Mouse (Mus musculus) gastrocnemius, adult 8-10 months (tissue): Measurements from ENCODE around the gene Trdmt1. TPM values are rescaled to one million over a fixed set of nuclear protein-coding genes. Genes with fewer than 3 reads are reported as not detected.

Experiments used
- DNase-seq, 2 experiments: peaks; one replicate each; pipeline ENCODE4 v3.0.0; 2022; ENCODE audit warnings: low spot score in 2 of 2
- total RNA-seq, 4 experiments: library from RNA; stranded (reverse); gene quantifications; 2 replicates each; pipeline ENCODE4 v1.2.4; 2022

The Trdmt1 gene
- total RNA-seq, 4 experiments from 2014 or later = 2.4 to 4.1 (median 3.7) TPM

DNA sequence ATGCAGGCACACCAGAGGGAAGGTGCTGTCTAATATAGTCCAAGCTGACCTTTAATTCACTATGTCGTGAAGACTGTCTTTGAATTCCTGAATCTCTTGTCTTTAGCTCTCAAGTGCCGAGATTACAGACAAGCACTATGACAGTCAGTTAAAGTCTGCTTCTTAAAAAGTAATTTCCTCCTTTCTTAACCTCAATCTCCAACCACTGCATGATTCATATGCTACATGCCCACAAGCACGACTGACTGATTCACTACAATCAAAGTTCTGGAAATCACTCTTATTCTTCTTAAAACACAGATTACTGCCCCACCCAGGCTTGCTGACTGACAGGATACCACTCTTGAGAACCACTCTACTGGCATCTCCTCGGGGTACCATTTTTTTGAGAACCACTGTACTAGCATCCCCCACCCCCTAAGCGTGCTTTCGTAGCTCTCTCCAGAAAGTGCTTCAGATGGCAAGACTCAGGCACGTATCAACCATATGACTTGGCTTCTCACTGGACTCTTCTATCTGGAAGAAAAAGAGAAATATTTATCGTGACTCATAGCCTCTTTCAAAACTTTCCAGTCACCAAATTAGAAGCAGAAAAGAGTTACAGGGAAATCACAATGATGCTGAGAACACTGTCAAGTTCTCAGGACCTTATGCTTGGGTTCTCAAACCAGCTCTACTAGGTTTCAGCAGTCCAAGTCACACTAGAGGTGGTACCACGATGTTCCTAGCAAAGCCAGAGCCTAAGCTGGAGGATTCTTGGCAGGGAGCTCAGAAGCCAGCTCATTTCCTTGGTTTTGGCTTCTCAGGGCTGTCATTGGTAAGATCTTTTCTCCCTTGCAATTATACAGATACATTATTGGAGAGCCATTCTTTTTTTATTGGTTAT is 12.9 kb upstream of the Trdmt1 start:
- no peak for DNase-seq

DNA sequence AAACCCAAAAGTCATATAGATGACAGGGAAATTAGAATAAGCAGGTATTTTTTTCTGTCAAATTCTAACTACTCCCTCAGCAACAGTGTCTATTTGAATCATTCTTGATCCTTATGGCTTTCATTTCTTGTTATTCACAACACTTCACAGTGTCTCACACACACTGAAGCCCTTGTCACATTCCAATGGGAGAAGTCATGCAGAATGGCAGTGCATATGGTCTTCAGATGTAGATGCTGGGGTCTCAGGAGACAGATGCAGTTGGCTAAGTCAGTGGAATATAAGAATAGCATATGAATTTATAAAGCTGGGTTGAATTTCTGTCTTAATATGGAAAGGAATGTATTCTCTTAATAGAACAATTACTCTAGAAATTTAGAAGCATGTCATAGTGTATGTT is 11.8 kb upstream of the Trdmt1 start:
- no peak for DNase-seq

GRCm38 (mm10) chr2:13553966-13554365 is 9.5 kb upstream of the Trdmt1 start:
- no peak for DNase-seq

DNA sequence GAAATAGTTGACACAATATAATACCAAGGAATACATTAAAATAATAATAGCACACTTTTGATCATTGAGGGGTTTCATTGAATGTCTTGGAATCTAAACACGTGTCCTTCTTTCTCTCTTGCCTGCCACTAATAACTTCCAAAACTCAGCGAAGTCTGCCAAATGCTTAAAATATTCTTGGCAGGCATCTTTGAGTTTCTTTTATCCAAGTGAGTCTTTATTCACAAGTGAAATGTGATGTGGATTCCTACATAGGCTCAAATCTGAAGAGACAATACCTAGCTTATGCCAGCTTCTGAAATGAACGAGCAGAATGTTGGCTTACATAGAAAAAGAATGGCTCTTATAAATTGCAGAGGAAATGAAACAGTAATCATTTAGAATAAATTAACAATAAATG is 4.3 kb upstream of the Trdmt1 start:
- no peak for DNase-seq

GRCm38 (mm10) chr2:13543519-13544124 is 846 bp downstream of the Trdmt1 start:
- no peak for DNase-seq

- DNase-seq = no peak
Observed at GRCm38 (mm10) chr2:13539860-13540259, 4.6 kb downstream of the Trdmt1 start.

DNA sequence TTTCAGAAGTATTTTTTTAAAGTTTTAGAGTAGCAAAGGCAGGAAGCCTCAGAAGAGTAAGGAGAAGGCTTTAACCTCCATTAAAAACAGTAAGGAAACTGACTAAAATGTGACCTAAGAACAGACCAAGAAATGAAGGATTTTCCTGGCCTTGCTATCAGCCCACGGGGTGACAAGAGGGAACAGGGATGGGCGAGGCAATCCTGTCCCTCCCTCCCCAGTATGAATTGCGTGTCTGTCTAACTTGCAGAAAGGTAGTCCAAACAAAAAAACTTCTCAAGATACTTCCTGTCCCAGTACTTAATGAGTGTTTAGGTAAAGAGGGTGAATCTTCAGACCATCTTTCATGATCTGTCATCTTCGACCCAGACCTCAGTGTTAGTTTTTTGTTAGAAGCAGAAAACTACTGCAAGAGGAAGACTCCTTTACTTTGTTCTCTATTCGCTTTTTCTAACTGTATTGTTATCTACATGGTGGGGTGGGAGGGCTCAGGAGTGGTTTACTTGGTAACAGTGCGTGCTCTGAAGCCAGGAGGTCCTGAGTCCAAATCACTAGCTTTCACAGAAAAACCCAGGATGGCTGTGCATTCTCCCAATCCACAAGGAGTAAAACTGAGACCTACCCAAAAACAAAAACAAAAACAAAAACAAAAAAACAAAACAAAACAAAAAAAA is 5.6 kb downstream of the Trdmt1 start:
- DNase-seq = no peak

- DNase-seq = no peak
Observed at GRCm38 (mm10) chr2:13538258-13538657, 6.2 kb downstream of the Trdmt1 start.

GRCm38 (mm10) chr2:13537733-13538132 is 6.7 kb downstream of the Trdmt1 start:
- no peak for DNase-seq

DNA sequence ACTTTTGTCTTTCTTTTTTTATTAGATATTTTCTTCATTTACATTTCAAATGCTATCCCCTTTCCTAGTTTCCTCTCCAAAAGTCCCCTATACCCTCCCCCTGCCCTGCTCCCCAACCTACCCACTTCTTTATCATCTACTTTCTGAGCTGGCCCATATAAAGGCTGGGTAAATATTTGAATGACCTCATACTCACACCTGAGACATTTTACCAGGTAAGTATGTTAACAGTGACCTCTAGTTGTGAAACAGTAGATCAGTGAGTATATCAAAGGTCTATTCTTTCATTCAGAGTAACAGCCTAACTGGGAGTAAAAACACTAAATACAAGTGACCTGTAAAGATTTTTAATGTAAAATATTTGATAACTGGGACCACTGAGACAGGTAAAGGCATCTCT is 7.7 kb downstream of the Trdmt1 start:
- no peak for DNase-seq

- DNase-seq = no peak
Observed at GRCm38 (mm10) chr2:13530639-13531038, 13.8 kb downstream of the Trdmt1 start.

- no peak for DNase-seq
Observed at GRCm38 (mm10) chr2:13529253-13529933, 15.1 kb downstream of the Trdmt1 start.

GRCm38 (mm10) chr2:13527531-13527930 is 16.9 kb downstream of the Trdmt1 start:
- DNase-seq = no peak

GRCm38 (mm10) chr2:13527125-13527524 is 17.3 kb downstream of the Trdmt1 start:
- DNase-seq = no peak

DNA sequence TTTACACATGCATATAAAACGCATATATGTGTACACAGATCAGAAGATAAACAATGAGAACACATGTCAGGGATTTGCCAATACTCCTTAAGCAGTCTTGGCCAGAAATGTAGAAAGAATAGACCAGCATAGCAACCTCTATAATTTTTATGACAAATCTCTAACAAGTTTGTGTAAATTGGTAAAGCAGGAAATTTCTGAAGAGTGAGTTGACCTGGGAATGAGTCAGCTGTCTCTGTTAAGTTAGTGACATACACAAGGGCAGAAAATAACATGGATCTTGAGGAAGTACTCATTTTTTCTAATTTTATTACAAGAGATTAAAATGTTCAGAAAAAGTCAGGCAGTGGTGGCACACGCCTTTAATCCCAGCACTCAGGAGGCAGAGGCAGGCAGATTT is 18.3 kb downstream of the Trdmt1 start:
- no peak for DNase-seq

GRCm38 (mm10) chr2:13523540-13524456 is 20.7 kb downstream of the Trdmt1 start:
- DNase-seq = no peak

DNA sequence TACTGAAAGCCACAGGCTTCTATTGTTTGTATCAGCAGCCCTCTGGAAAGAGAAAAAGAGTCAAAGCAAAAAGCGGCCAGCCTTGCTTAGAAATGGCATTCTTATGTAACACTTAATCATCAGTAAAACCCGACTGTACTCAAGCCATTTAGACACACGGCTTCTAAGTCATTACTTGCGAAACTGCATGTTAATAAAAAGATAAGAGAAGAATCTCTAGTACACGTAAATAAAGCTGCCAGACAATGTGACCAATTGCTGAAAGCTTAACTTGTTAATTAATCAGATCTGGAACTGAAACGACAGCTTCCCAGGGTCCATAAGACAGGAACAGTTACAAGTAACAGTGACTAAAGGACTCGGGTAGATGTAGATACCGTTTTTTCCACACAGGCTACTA is 22.4 kb downstream of the Trdmt1 start:
- no peak for DNase-seq

- no peak for DNase-seq
Observed at GRCm38 (mm10) chr2:13514949-13515348, 29.5 kb downstream of the Trdmt1 start.

GRCm38 (mm10) chr2:13502717-13503116 is 41.8 kb downstream of the Trdmt1 start:
- no peak for DNase-seq

DNA sequence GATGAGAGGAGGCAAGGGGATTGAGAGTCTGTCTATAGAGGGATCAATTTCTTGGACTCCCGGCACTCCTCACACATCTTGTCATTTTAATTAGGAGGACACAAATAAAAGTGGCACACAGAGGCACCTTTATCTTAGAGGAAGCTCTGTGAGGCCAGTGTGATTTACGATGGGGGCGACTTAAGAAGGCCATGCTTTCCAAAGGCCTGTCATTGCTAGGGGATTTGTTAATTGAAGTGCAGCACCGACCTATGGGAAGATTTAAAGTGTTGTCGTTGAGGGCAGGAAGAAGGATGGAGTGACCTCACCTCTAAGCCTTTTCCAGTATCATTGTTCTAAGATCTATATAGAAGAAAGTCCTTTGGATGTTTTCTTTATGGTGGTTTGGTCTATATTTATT is 42.9 kb downstream of the Trdmt1 start:
- DNase-seq = no peak
